Mouse (Mus musculus): ENCODE measurements at regions not wholly inside any gene's neighbourhood (a gene's known extent, or its start where the extent isn't known, plus 50 kb on each side); places are given as distances from the start of the nearest gene placed in this dataset. TPM values are rescaled to one million over a fixed set of nuclear protein-coding genes. Genes with fewer than 3 reads are reported as not detected.

- no peaks in the 10 kb centered on the region for H3K9me3 ChIP-seq (replicated peaks)
- H3K36me3 ChIP-seq, result no peaks in the 10 kb centered on the region
- 63% methylated on average over 2 of the region's 2 CpGs for WGBS (ENCODE audit: insufficient replicate concordance)
- no peak overlapping the region for H3K27ac ChIP-seq
- DNase-seq (no peak), ATAC-seq (ENCODE audit: low read depth) (no peak)
- H3K4me1 ChIP-seq (replicated peaks), result no peaks in the 10 kb centered on the region
- H3K4me2 ChIP-seq, result no peak overlapping the region
- 0 out of 2 replicates have a peak, but pooled peaks cover 6% of the 10 kb centered on the region for H3K27me3 ChIP-seq
- H3K4me3 ChIP-seq (replicated peaks), result no peak overlapping the region
- no peak overlapping the region for H3K9ac ChIP-seq
Measured at GRCm38 (mm10) chr13:84062616-84063015, 159.5 kb upstream of the Tmem161b start.

- Histone ChIP-seq H3K9me3 (replicated peaks) (no peaks in the 10 kb centered on the region), H3K36me3 (no peaks in the 10 kb centered on the region), H3K4me1 (replicated peaks) (no peaks in the 10 kb centered on the region), H3K4me2 (no peak overlapping the region), H3K4me3 (replicated peaks) (no peak overlapping the region), H3K9ac (no peak overlapping the region), H3K27me3 (0 out of 2 replicates have a peak, but pooled peaks cover 6% of the 10 kb centered on the region), H3K27ac (no peak overlapping the region)
- WGBS (ENCODE audit: insufficient replicate concordance), result 44% methylated on average over 2 of the region's 2 CpGs
- DNase-seq (no peak), ATAC-seq (ENCODE audit: low read depth) (no peak)
Measured at GRCm38 (mm10) chr13:84063406-84063805, 158.7 kb upstream of the Tmem161b start.

- H3K36me3 ChIP-seq, result no peaks in the 10 kb centered on the region
- 48% methylated on average over 5 of the region's 5 CpGs for WGBS (ENCODE audit: insufficient replicate concordance)
- DNase-seq (no peak), ATAC-seq (ENCODE audit: low read depth) (no peak)
- H3K4me1 ChIP-seq (replicated peaks), result no peaks in the 10 kb centered on the region
- no peak overlapping the region for H3K27ac ChIP-seq
- no peak overlapping the region for H3K9ac ChIP-seq
- H3K9me3 ChIP-seq (replicated peaks), result no peaks in the 10 kb centered on the region
- no peak overlapping the region for H3K4me3 ChIP-seq (replicated peaks)
- no peak overlapping the region for H3K4me2 ChIP-seq
- 0 out of 2 replicates have a peak, but pooled peaks cover 6% of the 10 kb centered on the region for H3K27me3 ChIP-seq
Measured at GRCm38 (mm10) chr13:84064291-84064940, 157.7 kb upstream of the Tmem161b start.

GRCm38 (mm10) chr13:84065256-84065898 is 156.7 kb upstream of the Tmem161b start:
- no peak overlapping the region for H3K4me2 ChIP-seq
- H3K9ac ChIP-seq, result no peak overlapping the region
- H3K27ac ChIP-seq, result no peak overlapping the region
- ATAC-seq (ENCODE audit: low read depth) (no peak), DNase-seq (no peak)
- no peaks in the 10 kb centered on the region for H3K4me1 ChIP-seq (replicated peaks)
- H3K27me3 ChIP-seq, result no peaks in the 10 kb centered on the region
- no peak overlapping the region for H3K4me3 ChIP-seq (replicated peaks)
- no peaks in the 10 kb centered on the region for H3K36me3 ChIP-seq
- 46% methylated on average over 8 of the region's 8 CpGs for WGBS (ENCODE audit: insufficient replicate concordance)
- H3K9me3 ChIP-seq (replicated peaks), result no peaks in the 10 kb centered on the region

- Histone ChIP-seq H3K36me3 (no peaks in the 10 kb centered on the region), H3K4me3 (replicated peaks) (no peak overlapping the region), H3K27ac (no peak overlapping the region), H3K27me3 (no peaks in the 10 kb centered on the region), H3K9ac (no peak overlapping the region), H3K9me3 (replicated peaks) (no peaks in the 10 kb centered on the region), H3K4me2 (no peak overlapping the region), H3K4me1 (replicated peaks) (no peaks in the 10 kb centered on the region)
- WGBS (ENCODE audit: insufficient replicate concordance), result 52% methylated on average over 15 of the region's 15 CpGs
- ATAC-seq (ENCODE audit: low read depth) (no peak), DNase-seq (no peak)
Measured at GRCm38 (mm10) chr13:84066211-84066959, 155.7 kb upstream of the Tmem161b start.

GRCm38 (mm10) chr13:84066960-84067665 is 155.0 kb upstream of the Tmem161b start:
- H3K27me3 ChIP-seq, result no peaks in the 10 kb centered on the region
- ATAC-seq (ENCODE audit: low read depth) (no peak), DNase-seq (no peak)
- H3K4me2 ChIP-seq, result no peak overlapping the region
- H3K4me1 ChIP-seq (replicated peaks), result no peaks in the 10 kb centered on the region
- H3K27ac ChIP-seq, result no peak overlapping the region
- H3K9ac ChIP-seq, result no peak overlapping the region
- 56% methylated on average over 4 of the region's 4 CpGs for WGBS (ENCODE audit: insufficient replicate concordance)
- H3K9me3 ChIP-seq (replicated peaks), result no peaks in the 10 kb centered on the region
- no peaks in the 10 kb centered on the region for H3K36me3 ChIP-seq
- no peak overlapping the region for H3K4me3 ChIP-seq (replicated peaks)

- H3K9me3 ChIP-seq (replicated peaks), result no peaks in the 10 kb centered on the region
- H3K4me1 ChIP-seq (replicated peaks), result no peaks in the 10 kb centered on the region
- no peak overlapping the region for H3K9ac ChIP-seq
- no peak for ATAC-seq (ENCODE audit: low read depth)
- no peak overlapping the region for H3K27ac ChIP-seq
- no peaks in the 10 kb centered on the region for H3K36me3 ChIP-seq
- H3K4me3 ChIP-seq (replicated peaks), result no peak overlapping the region
- H3K4me2 ChIP-seq, result no peak overlapping the region
- DNase-seq, result no peak
- H3K27me3 ChIP-seq, result no peaks in the 10 kb centered on the region
- WGBS (ENCODE audit: insufficient replicate concordance), result 45% methylated on average over 1 of the region's 1 CpGs
Measured at GRCm38 (mm10) chr13:84068365-84068764, 153.7 kb upstream of the Tmem161b start.

MicroRNAs in the stretch of these regions (microRNA counts, 519-probe panel; counts per million panel counts)
- 114 counts per million for microRNA mmu-miR-9

Small RNA genes lying in the stretch of these regions (microRNA-seq; reads per million reads assigned to microRNA genes)
- not detected for gene Mir9-2
